Mouse (Mus musculus) left cerebral cortex, postnatal 4 days (tissue): Measurements from ENCODE around the gene Muc20. TPM values are rescaled to one million over a fixed set of nuclear protein-coding genes. Genes with fewer than 3 reads are reported as not detected.

Experiments
- DNase-seq: peaks from one replicate; pipeline ENCODE4 v3.0.0-alpha.2; 2022
- intact Hi-C: fragments of 180-260 bp; cut with DNase I; formaldehyde crosslinking; loops from one replicate; pipeline ENCODE4 v1.15.1; 2025
- total RNA-seq, 2 experiments: library from RNA; stranded (reverse); gene quantifications; 2 replicates each; pipeline ENCODE4 v1.2.3; 2021

The Muc20 gene
- total RNA-seq, 2 experiments from 2014 or later: not detected

- intact Hi-C loops: no loop called here
- DNase-seq: no peak
Observed at GRCm38 (mm10) chr16:32728240-32728639, 69.0 kb downstream of the Muc20 start.

Other genes starting within 250 kb of the Muc20 start
- gene Tfrc, start 188.5 kb downstream of the Muc20 start, total RNA-seq: 10 to 100 TPM; 77.2 to 90.3 TPM
- gene Tnk2, start 153.6 kb downstream of the Muc20 start, total RNA-seq: 10 to 100 TPM; 84.7 to 99.6 TPM
- gene Muc4, start 61.5 kb downstream of the Muc20 start, total RNA-seq: not detected
- gene Smbd1, start 13.0 kb upstream of the Muc20 start, total RNA-seq: not detected
- 100 to 1,000 TPM; 120 to 139 TPM for gene Fyttd1, start 80.1 kb upstream of the Muc20 start, total RNA-seq
- gene Rubcn, start 80.3 kb upstream of the Muc20 start, total RNA-seq: 10 to 100 TPM; 72.4 to 78.3 TPM
- gene Lrch3, start 116.7 kb upstream of the Muc20 start, total RNA-seq: 10 to 100 TPM; 46.9 to 47.9 TPM